Comparison of ENCODE assay signal across 7 mouse cellular contexts in genomic region chr10:127310523-127311475, GRCm38 (mm10). TPM values are rescaled to one million over a fixed set of nuclear protein-coding genes. Genes with fewer than 3 reads are reported as not detected.
DNase-seq lines count a peak whose midpoint lies in the region; ATAC-seq and TF ChIP-seq lines count a peak whose summit lies in the region.

No protein-coding gene starts in this region.

- H3K27me3 ChIP-seq in thymus, adult 2 months (ENCODE audit: control insufficient read depth, insufficient read depth, low read length), result no peaks in the 10 kb centered on the region
- no peaks in the 10 kb centered on the region for H3K27me3 ChIP-seq in hindbrain, embryonic 13.5 days
- no peaks in the 10 kb centered on the region for H3K27me3 ChIP-seq in megakaryocyte, embryonic 14.5 days (replicated peaks)

- WGBS in thymus, adult 2 months, result 40% methylated on average over 23 of the region's 23 CpGs
- WGBS in hindbrain, embryonic 13.5 days, result 40% methylated on average over 23 of the region's 23 CpGs

- peak overlapping the region; percentile 85 for H3K9ac ChIP-seq in hindbrain, embryonic 13.5 days

- peak; percentile 38 for ATAC-seq in hindbrain, embryonic 13.5 days (ENCODE audit: low FRiP score)

- no peak for TF ChIP-seq CTCF in thymus, adult 2 months (IDR thresholded peaks at IDR 0.05; ENCODE audit: borderline replicate concordance, control insufficient read depth, extremely low read depth, insufficient read depth, low read length, poor library complexity)

- H3K27ac ChIP-seq in thymus, adult 2 months (ENCODE audit: control insufficient read depth, insufficient read depth, low read length), result no peak overlapping the region
- peak overlapping the region; percentile 85 for H3K27ac ChIP-seq in hindbrain, embryonic 13.5 days

- no peak for DNase-seq in thymus, adult 2 months
- no peak for DNase-seq in thymus, postnatal 36 days
- DNase-seq in embryo, embryonic 10.5 days (ENCODE audit: low spot score), result peak; percentile 78
- DNase-seq in gastrocnemius, adult 8-10 months (ENCODE audit: low spot score in 2 of 2), result no peak
- DNase-seq in urinary bladder, adult 18-20 months (ENCODE audit: low spot score in 2 of 2), result no peak

- no peaks in the 10 kb centered on the region for H3K9me3 ChIP-seq in hindbrain, embryonic 13.5 days
- H3K9me3 ChIP-seq in megakaryocyte, embryonic 14.5 days, result peaks cover 3% of the 10 kb centered on the region; the same call in 1 of the 2 replicates

- peaks cover 28% of the 10 kb centered on the region for H3K36me3 ChIP-seq in thymus, adult 2 months (ENCODE audit: control insufficient read depth, insufficient read depth, low read length)
- H3K36me3 ChIP-seq in hindbrain, embryonic 13.5 days, result peaks cover 36% of the 10 kb centered on the region
- H3K36me3 ChIP-seq in megakaryocyte, embryonic 14.5 days (replicated peaks; ENCODE audit: low read length), result peaks cover 46% of the 10 kb centered on the region

- 0 out of 2 replicates have a peak, but pooled peaks cover 4% of the 10 kb centered on the region for H3K4me1 ChIP-seq in thymus, adult 2 months (replicated peaks; ENCODE audit: control insufficient read depth, insufficient read depth, low read length)
- peaks cover 14% of the 10 kb centered on the region for H3K4me1 ChIP-seq in hindbrain, embryonic 13.5 days (replicated peaks)
- peaks cover 45% of the 10 kb centered on the region for H3K4me1 ChIP-seq in megakaryocyte, embryonic 14.5 days

- peak overlapping the region; percentile 82 for H3K4me2 ChIP-seq in hindbrain, embryonic 13.5 days

- peak overlapping the region; percentile 93 for H3K4me3 ChIP-seq in thymus, adult 2 months (ENCODE audit: control insufficient read depth, insufficient read depth, low read length)
- H3K4me3 ChIP-seq in hindbrain, embryonic 13.5 days, result peak overlapping the region; percentile 70
- H3K4me3 ChIP-seq in megakaryocyte, embryonic 14.5 days (replicated peaks), result peak overlapping the region; percentile 97

- TF ChIP-seq POLR2A in thymus, adult 2 months (IDR thresholded peaks at IDR 0.05; ENCODE audit: control insufficient read depth, extremely low read depth, insufficient read depth, low read length, poor library complexity), result no peak

RNA-seq across cellular contexts. Expression of gene Mars, which starts 0.8 kb away (rescaled TPM):
- 65.8 and 77.2 TPM in 2 replicates for polyA plus RNA-seq in thymus, adult 2 months (2012; rRNA removed)
- 116 and 119 TPM in 2 replicates for polyA plus RNA-seq in hindbrain, embryonic 13.5 days (2015; fragmentation: Nextera tagmentation; extraction: Ambion mirVana)
- 26.0 and 101 TPM in 2 replicates for polyA plus RNA-seq in megakaryocyte, embryonic 14.5 days (2012; ENCODE audit: insufficient read depth, low replicate concordance)
- total RNA-seq in gastrocnemius, adult 8-10 months (2022), result 10 to 100 TPM; 59.2 to 76.6 (median 66.0) TPM

RNA-seq across cellular contexts. Expression of gene Arhgap9, which starts 11.0 kb away (rescaled TPM):
- polyA plus RNA-seq in thymus, adult 2 months (2012; rRNA removed), result 105 and 111 TPM in 2 replicates
- polyA plus RNA-seq in hindbrain, embryonic 13.5 days (2015; fragmentation: Nextera tagmentation; extraction: Ambion mirVana), result 1.0 and 1.1 TPM in 2 replicates
- polyA plus RNA-seq in megakaryocyte, embryonic 14.5 days (2012; ENCODE audit: insufficient read depth, low replicate concordance), result 6.1 and 10.4 TPM in 2 replicates
- 1 to 10 TPM in 1 of 4 experiments, under 1 TPM in 3; 0.39 to 1.2 (median 0.57) TPM for total RNA-seq in gastrocnemius, adult 8-10 months (2022)

RNA-seq across cellular contexts. Expression of gene Mbd6, which starts 22.0 kb away (rescaled TPM):
- polyA plus RNA-seq in thymus, adult 2 months (2012; rRNA removed), result 124 and 151 TPM in 2 replicates
- 12.1 and 16.5 TPM in 2 replicates for polyA plus RNA-seq in hindbrain, embryonic 13.5 days (2015; fragmentation: Nextera tagmentation; extraction: Ambion mirVana)
- polyA plus RNA-seq in megakaryocyte, embryonic 14.5 days (2012; ENCODE audit: insufficient read depth, low replicate concordance), result 245 and 640 TPM in 2 replicates
- total RNA-seq in gastrocnemius, adult 8-10 months (2022), result 10 to 100 TPM; 16.0 to 20.8 (median 17.4) TPM

RNA-seq across cellular contexts. Expression of gene Gli1, which starts 31.0 kb away (rescaled TPM):
- 0.61 and 0.77 TPM in 2 replicates for polyA plus RNA-seq in thymus, adult 2 months (2012; rRNA removed)
- polyA plus RNA-seq in hindbrain, embryonic 13.5 days (2015; fragmentation: Nextera tagmentation; extraction: Ambion mirVana), result 1.6 and 1.8 TPM in 2 replicates
- 0.02 TPM in 1 of 2 replicates, not detected in the other for polyA plus RNA-seq in megakaryocyte, embryonic 14.5 days (2012; ENCODE audit: insufficient read depth, low replicate concordance)
- under 1 TPM; 0.48 to 0.99 (median 0.78) TPM for total RNA-seq in gastrocnemius, adult 8-10 months (2022)

RNA-seq across cellular contexts. Expression of gene Inhbe, which starts 43.4 kb away (rescaled TPM):
- polyA plus RNA-seq in thymus, adult 2 months (2012; rRNA removed), result 0.04 TPM in 1 of 2 replicates, not detected in the other
- not detected in 2 replicates for polyA plus RNA-seq in hindbrain, embryonic 13.5 days (2015; fragmentation: Nextera tagmentation; extraction: Ambion mirVana)
- not detected in 2 replicates for polyA plus RNA-seq in megakaryocyte, embryonic 14.5 days (2012; ENCODE audit: insufficient read depth, low replicate concordance)
- not detected for total RNA-seq in gastrocnemius, adult 8-10 months (2022)
